Mouse (Mus musculus): ENCODE measurements around the gene Prkn. TPM values are rescaled to one million over a fixed set of nuclear protein-coding genes. Genes with fewer than 3 reads are reported as not detected.

Prkn gene
- polyA plus RNA-seq, 1 experiment = 0.58 TPM

DNA sequence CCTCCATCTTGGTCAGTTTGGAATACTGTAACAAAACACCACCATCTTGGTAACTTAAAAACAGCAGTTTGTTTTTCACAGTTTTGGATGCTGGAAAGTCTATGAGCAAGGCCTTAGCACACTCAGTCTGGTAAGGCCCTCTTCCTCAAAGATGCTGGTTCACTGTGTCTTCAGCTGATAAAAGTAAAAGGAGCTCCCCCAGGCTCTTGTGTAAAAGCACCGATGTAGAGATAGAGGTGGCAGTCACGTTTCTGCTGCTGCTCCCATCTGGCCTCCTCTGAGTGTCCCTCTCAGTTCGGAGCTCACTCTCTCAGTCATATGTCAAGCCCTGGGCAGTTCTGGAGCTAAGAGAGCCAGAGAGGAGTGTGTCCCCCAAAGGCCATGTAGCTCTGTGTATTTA is 955.8 kb downstream of the Prkn start:
- Histone ChIP-seq H3K4me1 (ENCODE audit: control insufficient read depth, insufficient read depth, insufficient read length, low read length) (no peaks in the 10 kb centered on the region), H3K4me3 (ENCODE audit: low read depth, low read length) (no peak overlapping the region), H3K36me3 (ENCODE audit: control insufficient read depth, insufficient read depth, low read length) (no peaks in the 10 kb centered on the region), H3K27me3 (ENCODE audit: control insufficient read depth, insufficient read depth, low read length) (no peaks in the 10 kb centered on the region), H3K27ac (ENCODE audit: insufficient read depth, low read depth, low read length) (no peak overlapping the region)
- 72% methylated on average over 3 of the region's 3 CpGs for WGBS
- no peak for TF ChIP-seq CTCF (IDR thresholded peaks at IDR 0.05; ENCODE audit: extremely low read depth, insufficient read length, insufficient replicate concordance, low read depth, low read length)
- no peak for TF ChIP-seq POLR2A (IDR thresholded peaks at IDR 0.05; ENCODE audit: low read depth, low read length)

DNA sequence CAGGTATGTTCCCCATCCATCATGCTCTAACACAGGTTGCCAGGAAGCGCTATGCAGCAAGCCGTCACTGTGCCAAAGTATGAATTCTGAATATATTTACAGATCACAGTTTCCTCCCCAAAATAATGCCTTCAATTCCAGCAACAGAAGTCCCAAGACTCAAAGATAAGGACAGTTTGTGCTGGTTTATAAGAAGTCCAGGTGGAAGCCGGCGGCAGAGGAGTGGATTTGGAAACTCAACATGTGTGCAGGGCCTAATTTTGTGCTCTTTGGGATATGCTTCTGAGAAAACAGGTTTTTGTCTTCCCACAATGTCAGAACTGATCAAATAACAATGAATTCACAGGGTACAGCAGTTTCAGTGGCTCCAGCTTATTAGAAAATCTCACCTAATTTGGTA is 961.0 kb downstream of the Prkn start:
- Histone ChIP-seq H3K4me3 (ENCODE audit: low read depth, low read length) (no peak overlapping the region), H3K27me3 (ENCODE audit: control insufficient read depth, insufficient read depth, low read length) (no peaks in the 10 kb centered on the region), H3K4me1 (ENCODE audit: control insufficient read depth, insufficient read depth, insufficient read length, low read length) (no peaks in the 10 kb centered on the region), H3K36me3 (ENCODE audit: control insufficient read depth, insufficient read depth, low read length) (no peaks in the 10 kb centered on the region), H3K27ac (ENCODE audit: insufficient read depth, low read depth, low read length) (no peak overlapping the region)
- WGBS = 91% methylated on average over 4 of the region's 4 CpGs
- no peak for TF ChIP-seq POLR2A (IDR thresholded peaks at IDR 0.05; ENCODE audit: low read depth, low read length)
- no peak for TF ChIP-seq CTCF (IDR thresholded peaks at IDR 0.05; ENCODE audit: extremely low read depth, insufficient read length, insufficient replicate concordance, low read depth, low read length)

DNA sequence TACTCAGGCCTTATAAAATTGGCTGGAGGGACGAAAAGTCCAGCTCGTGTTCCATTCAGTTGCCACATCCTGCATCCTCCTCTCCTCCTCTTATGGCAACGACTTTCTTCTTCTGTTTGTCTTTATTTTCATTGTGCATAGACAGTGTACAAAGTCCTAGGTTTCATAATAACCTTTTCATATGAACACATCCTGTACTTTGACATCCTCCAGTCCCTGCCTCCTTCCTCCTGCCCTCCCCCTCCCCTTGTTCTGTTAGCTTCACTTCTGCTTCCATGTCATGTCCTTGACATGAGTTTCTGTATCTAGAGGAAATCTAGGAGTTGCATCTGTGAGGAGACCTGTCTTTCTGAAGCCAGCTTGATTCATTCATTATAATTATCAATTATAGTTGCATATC is 967.1 kb downstream of the Prkn start:
- TF ChIP-seq POLR2A (IDR thresholded peaks at IDR 0.05; ENCODE audit: low read depth, low read length) = no peak
- no peak for TF ChIP-seq CTCF (IDR thresholded peaks at IDR 0.05; ENCODE audit: extremely low read depth, insufficient read length, insufficient replicate concordance, low read depth, low read length)
- H3K36me3 ChIP-seq (ENCODE audit: control insufficient read depth, insufficient read depth, low read length) = no peaks in the 10 kb centered on the region
- no peaks in the 10 kb centered on the region for H3K4me1 ChIP-seq (ENCODE audit: control insufficient read depth, insufficient read depth, insufficient read length, low read length)
- no peak overlapping the region for H3K4me3 ChIP-seq (ENCODE audit: low read depth, low read length)
- WGBS = 41% methylated on average over 3 of the region's 3 CpGs
- H3K27ac ChIP-seq (ENCODE audit: insufficient read depth, low read depth, low read length) = no peak overlapping the region
- H3K27me3 ChIP-seq (ENCODE audit: control insufficient read depth, insufficient read depth, low read length) = no peaks in the 10 kb centered on the region

DNA sequence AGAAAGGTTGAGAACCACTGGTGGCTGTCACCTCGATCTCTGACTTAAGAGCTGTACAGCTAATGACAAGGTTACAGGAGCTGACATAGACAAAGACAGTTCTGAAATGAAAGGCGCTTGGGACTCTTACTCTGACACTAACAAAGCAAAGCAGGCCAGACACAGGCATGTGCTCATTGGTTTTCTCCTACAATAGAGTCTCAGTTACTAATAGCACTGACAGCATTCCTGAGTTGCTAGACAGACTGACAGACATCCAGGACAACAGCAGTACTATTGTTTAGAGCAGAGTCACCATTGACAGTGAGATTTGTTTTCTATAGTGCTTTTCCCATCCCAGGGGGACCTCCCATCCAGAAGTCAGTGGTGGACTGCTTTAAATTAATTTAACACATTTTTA is 977.7 kb downstream of the Prkn start:
- TF ChIP-seq CTCF (IDR thresholded peaks at IDR 0.05; ENCODE audit: extremely low read depth, insufficient read length, insufficient replicate concordance, low read depth, low read length) (no peak), POLR2A (IDR thresholded peaks at IDR 0.05; ENCODE audit: low read depth, low read length) (no peak)
- no peaks in the 10 kb centered on the region for H3K27me3 ChIP-seq (ENCODE audit: control insufficient read depth, insufficient read depth, low read length)
- 72% methylated on average over 2 of the region's 2 CpGs for WGBS

DNA sequence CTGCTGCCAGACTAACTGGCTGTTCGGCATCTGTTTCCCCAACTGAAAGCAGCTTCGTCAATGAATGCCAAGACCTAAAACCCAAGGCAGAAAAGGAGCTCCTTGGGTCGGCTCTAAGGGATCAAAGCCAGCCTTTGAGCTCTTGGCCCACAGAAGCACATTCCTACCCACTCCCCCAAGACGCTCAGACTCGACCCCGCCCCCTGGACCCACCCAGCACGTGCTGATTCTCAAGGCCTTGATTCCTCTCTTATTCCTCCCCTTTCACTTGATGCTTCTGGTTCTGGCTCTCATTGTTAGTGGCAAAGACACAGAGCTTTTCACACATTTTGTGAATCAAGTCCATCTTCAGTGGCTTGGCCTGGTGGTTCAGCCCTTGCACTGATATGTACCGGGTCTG is 979.3 kb downstream of the Prkn start:
- WGBS = 55% methylated on average over 8 of the region's 8 CpGs
- TF ChIP-seq CTCF (IDR thresholded peaks at IDR 0.05; ENCODE audit: extremely low read depth, insufficient read length, insufficient replicate concordance, low read depth, low read length) (no peak), POLR2A (IDR thresholded peaks at IDR 0.05; ENCODE audit: low read depth, low read length) (no peak)

More for the DNA sequence above, 977.7 kb downstream of the Prkn start:
- H3K27ac ChIP-seq (ENCODE audit: insufficient read depth, low read depth, low read length) = no peak overlapping the region
- H3K4me1 ChIP-seq (ENCODE audit: control insufficient read depth, insufficient read depth, insufficient read length, low read length) = no peaks in the 10 kb centered on the region
- H3K4me3 ChIP-seq (ENCODE audit: low read depth, low read length) = no peak overlapping the region
- H3K36me3 ChIP-seq (ENCODE audit: control insufficient read depth, insufficient read depth, low read length) = no peaks in the 10 kb centered on the region

DNA sequence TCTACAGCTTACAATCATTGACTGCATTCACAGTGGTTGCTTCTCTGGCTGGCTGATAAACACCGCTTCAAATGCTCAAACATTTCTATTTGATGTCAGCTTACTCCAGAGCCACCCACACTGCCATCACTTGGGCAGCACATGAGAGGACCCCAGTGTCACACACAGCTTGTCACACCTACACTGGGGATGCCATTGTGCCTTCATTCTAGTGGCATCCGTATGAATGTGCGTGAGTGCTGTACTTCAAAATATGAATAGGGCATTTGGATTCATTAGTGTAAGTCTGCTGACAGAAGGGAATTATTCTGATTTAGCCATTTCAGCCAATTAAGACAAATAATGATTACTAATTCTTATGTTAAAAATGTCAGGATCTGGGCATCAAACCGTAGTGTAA is 980.6 kb downstream of the Prkn start:
- TF ChIP-seq CTCF (IDR thresholded peaks at IDR 0.05; ENCODE audit: extremely low read depth, insufficient read length, insufficient replicate concordance, low read depth, low read length) = no peak
- TF ChIP-seq POLR2A (IDR thresholded peaks at IDR 0.05; ENCODE audit: low read depth, low read length) = no peak
- no peaks in the 10 kb centered on the region for H3K36me3 ChIP-seq (ENCODE audit: control insufficient read depth, insufficient read depth, low read length)
- WGBS = 92% methylated on average over 4 of the region's 4 CpGs
- no peaks in the 10 kb centered on the region for H3K4me1 ChIP-seq (ENCODE audit: control insufficient read depth, insufficient read depth, insufficient read length, low read length)
- H3K4me3 ChIP-seq (ENCODE audit: low read depth, low read length) = no peak overlapping the region
- no peaks in the 10 kb centered on the region for H3K27me3 ChIP-seq (ENCODE audit: control insufficient read depth, insufficient read depth, low read length)
- H3K27ac ChIP-seq (ENCODE audit: insufficient read depth, low read depth, low read length) = no peak overlapping the region

More for the DNA sequence above, 979.3 kb downstream of the Prkn start:
- Histone ChIP-seq H3K36me3 (ENCODE audit: control insufficient read depth, insufficient read depth, low read length) (no peaks in the 10 kb centered on the region), H3K27ac (ENCODE audit: insufficient read depth, low read depth, low read length) (no peak overlapping the region), H3K4me1 (ENCODE audit: control insufficient read depth, insufficient read depth, insufficient read length, low read length) (no peaks in the 10 kb centered on the region), H3K4me3 (ENCODE audit: low read depth, low read length) (no peak overlapping the region), H3K27me3 (ENCODE audit: control insufficient read depth, insufficient read depth, low read length) (no peaks in the 10 kb centered on the region)

DNA sequence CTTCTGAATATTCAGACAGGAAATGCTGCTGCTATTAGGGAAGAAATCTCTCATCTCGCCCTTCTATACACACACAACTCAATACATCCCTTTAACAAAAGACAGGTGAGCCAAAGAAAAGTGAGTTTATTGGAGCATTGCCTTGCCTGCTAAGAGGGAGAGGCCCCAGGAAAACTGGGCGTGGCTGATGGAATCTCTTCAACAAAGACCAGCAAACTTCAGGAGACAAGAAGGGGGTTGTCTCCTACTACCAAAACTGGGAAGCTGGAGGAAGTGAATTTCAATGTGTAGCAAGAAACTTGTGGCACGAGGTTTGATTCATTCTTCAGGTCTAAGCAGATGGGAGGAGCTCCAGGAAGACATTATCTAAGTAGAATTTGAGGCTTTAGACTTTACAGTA is 989.3 kb downstream of the Prkn start:
- Histone ChIP-seq H3K36me3 (ENCODE audit: control insufficient read depth, insufficient read depth, low read length) (no peaks in the 10 kb centered on the region), H3K4me1 (ENCODE audit: control insufficient read depth, insufficient read depth, insufficient read length, low read length) (no peaks in the 10 kb centered on the region), H3K4me3 (ENCODE audit: low read depth, low read length) (no peak overlapping the region), H3K27ac (ENCODE audit: insufficient read depth, low read depth, low read length) (no peak overlapping the region), H3K27me3 (ENCODE audit: control insufficient read depth, insufficient read depth, low read length) (no peaks in the 10 kb centered on the region)
- 30% methylated on average over 3 of the region's 3 CpGs for WGBS
- TF ChIP-seq POLR2A (IDR thresholded peaks at IDR 0.05; ENCODE audit: low read depth, low read length) (no peak), CTCF (IDR thresholded peaks at IDR 0.05; ENCODE audit: extremely low read depth, insufficient read length, insufficient replicate concordance, low read depth, low read length) (no peak)

DNA sequence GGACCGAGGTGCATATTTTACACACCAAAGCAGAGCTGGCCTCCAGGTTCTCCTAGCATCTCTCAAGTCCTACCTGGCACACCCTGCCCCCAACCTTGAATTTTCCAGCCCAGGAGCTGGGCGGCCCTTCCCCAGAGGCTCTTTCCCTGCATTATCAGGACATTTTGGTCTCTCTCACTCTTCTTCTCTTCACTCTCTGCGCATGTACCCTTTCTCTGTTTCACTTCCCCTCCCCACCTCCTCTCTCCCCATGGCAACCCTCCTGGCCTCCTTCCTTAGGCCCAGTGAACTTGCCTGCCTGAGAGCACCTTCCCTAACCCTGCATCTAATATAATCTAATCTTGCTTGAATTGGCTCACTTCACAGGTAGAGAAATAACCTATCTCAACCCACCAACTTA is 996.9 kb downstream of the Prkn start:
- no peaks in the 10 kb centered on the region for H3K4me1 ChIP-seq (ENCODE audit: control insufficient read depth, insufficient read depth, insufficient read length, low read length)
- H3K27me3 ChIP-seq (ENCODE audit: control insufficient read depth, insufficient read depth, low read length) = no peaks in the 10 kb centered on the region
- no peak overlapping the region for H3K4me3 ChIP-seq (ENCODE audit: low read depth, low read length)
- H3K36me3 ChIP-seq (ENCODE audit: control insufficient read depth, insufficient read depth, low read length) = no peaks in the 10 kb centered on the region
- TF ChIP-seq CTCF (IDR thresholded peaks at IDR 0.05; ENCODE audit: extremely low read depth, insufficient read length, insufficient replicate concordance, low read depth, low read length) (no peak), POLR2A (IDR thresholded peaks at IDR 0.05; ENCODE audit: low read depth, low read length) (no peak)
- no peak overlapping the region for H3K27ac ChIP-seq (ENCODE audit: insufficient read depth, low read depth, low read length)
- WGBS = 91% methylated on average over 3 of the region's 3 CpGs

All from small intestine, adult 2 months (tissue).